Mouse (Mus musculus) cerebellum, adult 2 months (tissue): ENCODE results near the gene Ccdc162.

Experiments used
- CTCF ChIP-seq: fragments of 200-500 bp; IDR thresholded peaks from 2 replicates; pipeline ENCODE4 v1.5.1; 2011; ENCODE audit warnings: low read depth, mild to moderate bottlenecking, control low read depth, low read length, moderate library complexity, borderline replicate concordance; ENCODE audit not compliant: insufficient read depth
- POLR2A ChIP-seq: fragments of 200-500 bp; IDR thresholded peaks from 2 replicates; pipeline ENCODE4 v1.6.1; 2011; ENCODE audit warnings: low read length, control low read depth, borderline replicate concordance; ENCODE audit not compliant: insufficient read depth

DNA sequence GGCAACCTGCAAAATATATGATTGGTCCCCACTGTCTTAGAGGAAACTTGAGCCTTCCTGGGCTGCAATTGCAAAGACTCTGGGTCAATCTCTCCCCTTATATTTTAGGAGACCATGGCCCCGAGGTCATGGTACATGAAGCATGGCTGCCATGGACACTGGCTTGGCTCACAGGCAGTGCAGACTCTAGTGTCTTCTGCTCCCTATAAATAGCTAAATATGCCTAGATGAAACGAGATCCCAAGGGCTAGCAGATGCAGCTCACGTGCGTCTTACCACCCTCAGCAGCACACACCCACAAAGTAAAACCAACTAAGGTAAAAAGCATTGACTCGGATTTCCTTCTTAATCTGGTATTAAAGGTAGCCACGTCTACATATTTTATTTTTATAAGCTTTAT lies 133.1 kb downstream of the Ccdc162 start:
- no peak for TF ChIP-seq CTCF
- no peak for TF ChIP-seq POLR2A
